Mouse (Mus musculus): ENCODE data around the gene Olfr1047.
"Not testable (repeated sequence)": the region's sequence is repeated elsewhere in the genome, so short reads cannot be mapped to it uniquely, and the experiment has no call there.

Olfr1047 gene

DNA sequence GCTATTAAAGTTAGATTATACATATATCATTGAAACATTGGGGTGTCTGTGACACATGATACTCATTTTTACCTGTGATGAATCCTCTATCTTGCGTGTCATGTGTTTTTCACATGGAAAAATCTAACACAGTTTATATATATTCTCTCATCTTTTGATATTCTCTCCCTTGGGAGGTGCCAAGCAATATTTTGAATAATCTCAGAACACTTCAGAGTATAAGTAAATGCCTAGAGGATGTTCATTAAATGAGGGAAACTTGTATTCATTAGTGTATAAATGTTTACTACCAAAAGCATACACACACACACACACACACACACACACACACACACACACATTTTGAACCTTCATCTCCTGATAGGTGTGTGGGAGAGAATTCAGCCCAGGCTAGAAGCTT is at the start of gene Olfr1047:
TSS of gene Olfr1047 (minus strand) at position 101 of the 400 bp plus-strand sequence.
- no peak for DNase-seq (ENCODE audit: low spot score in 2 of 2)

DNA sequence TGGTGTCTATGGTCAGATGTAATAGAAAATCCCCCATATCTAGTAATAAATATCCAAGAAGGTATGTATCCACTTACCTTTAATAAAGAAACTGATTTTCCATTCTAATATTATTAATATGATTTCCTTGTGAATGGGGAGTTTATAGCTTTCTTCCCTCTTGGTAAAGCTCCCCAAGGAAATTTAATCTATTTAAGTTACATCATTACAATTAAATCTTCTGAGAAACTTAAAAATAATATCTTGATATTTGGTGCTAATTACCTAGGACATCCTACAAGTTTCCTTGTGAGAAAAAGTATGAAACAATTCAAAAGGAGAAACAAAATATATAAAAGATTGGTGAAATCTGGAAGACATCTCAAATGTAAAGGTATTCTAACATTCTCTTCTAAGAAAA is 47.8 kb upstream of the Olfr1047 start, which contains the start of gene Olfr1051:
TSS of gene Olfr1051 (minus strand) at position 101 of the 400 bp plus-strand sequence.
- DNase-seq (ENCODE audit: low spot score in 2 of 2) = not testable (repeated sequence)

DNA sequence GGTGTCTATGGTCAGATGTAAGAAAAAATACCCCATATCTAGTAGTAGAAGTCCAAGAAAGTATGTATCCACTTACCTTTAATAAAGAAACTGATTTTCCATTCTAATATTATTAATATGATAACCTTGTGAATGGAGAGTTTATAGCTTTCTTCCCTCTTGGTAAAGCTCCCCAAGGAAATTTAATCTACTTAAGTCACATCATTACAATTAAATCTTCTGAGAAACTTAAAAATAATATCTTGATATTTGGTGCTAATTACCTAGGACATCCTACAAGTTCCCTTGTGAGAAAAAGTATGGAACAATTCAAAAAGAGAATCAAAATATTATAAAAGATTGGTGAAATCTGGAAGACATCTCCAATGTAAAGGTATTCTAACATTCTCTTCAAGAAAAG is 27.0 kb upstream of the Olfr1047 start, which contains the start of gene Olfr1049:
TSS of gene Olfr1049 (minus strand) at position 101 of the 400 bp plus-strand sequence.
- DNase-seq (ENCODE audit: low spot score in 2 of 2) = not testable (repeated sequence)

DNA sequence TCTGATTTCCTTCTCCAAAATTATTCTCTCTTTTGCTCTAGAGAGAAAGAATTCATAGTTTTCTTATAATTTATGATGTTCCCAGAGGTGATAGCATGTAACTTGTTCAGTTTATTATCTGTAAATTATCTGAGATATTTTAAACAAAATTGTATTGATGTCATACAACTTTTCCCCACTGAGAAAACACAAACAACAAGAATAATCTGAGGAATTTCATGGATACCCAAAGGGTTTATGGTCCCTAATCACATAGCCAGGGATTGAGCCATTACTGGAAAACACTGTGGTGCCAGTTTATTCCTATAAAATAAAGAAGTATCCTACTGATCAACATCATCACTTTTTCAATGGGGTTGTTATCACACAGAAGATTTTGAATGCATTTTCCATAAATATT is 9.0 kb upstream of the Olfr1047 start, which contains the start of gene Olfr1048:
TSS of gene Olfr1048 (minus strand) at position 101 of the 400 bp plus-strand sequence.
- no peak for DNase-seq (ENCODE audit: low spot score in 2 of 2)

DNA sequence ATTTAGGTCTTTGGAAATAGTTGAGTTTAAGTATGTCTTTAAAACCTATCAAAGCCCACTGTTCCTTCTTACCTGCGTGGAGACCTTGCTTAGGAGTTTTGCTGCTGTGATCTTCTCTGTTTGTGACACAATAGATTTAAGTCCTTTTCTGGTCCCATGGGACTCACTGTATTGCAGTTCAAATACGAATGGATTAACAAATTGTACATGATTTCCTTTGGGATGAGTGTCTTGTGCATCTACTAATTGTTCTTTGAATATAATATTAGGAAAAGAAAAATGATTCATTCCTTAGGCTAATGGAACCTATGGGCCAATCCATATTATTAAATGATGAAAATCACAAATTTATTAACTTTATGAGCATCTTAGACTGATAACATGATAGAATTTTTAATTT is 12.0 kb downstream of the Olfr1047 start, which contains the start of gene Olfr1046:
TSS of gene Olfr1046 (minus strand) at position 101 of the 400 bp plus-strand sequence.
- no peak for DNase-seq (ENCODE audit: low spot score in 2 of 2)

DNA sequence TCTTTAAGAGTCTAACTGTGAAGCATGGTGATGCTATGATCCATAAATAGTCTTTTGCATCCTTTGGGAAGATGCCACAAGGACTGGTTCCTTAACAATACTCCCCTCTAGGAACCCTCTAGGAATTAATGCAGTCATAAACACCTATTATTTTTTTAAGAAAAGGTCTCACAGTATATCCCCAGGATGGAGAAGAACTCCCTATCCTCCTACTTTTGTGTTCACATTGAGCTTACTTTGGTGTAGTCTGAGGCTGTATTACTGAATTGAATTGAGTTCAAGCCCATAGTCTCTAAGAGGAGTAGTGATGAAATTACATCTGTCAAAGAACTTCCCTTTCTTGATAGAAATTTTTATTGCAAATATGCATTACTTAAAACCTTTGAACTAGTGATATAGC is 28.3 kb downstream of the Olfr1047 start, which contains the start of gene Olfr1045:
TSS of gene Olfr1045 (minus strand) at position 101 of the 400 bp plus-strand sequence.
- DNase-seq (ENCODE audit: low spot score in 2 of 2) = no peak

DNA sequence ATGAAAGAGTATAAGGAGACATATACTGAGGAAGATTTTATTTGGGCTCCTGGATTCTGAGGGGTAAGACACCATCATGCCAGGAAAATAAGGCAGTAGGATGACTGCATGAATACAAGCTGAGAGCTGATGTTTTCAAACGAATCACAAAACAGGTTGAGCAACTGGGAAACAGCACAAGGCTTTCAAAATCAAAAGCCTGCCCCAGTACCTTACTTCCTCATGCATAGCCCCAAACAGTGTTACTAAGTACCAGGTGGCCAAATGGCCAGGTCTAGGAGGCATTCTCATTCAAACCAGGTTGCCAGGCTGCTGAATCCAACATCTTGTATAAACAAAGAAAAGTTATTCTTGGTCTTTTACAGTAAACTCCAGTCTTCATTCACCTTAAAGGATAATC is 35.3 kb downstream of the Olfr1047 start:
- no peak for DNase-seq (ENCODE audit: low spot score in 2 of 2)

DNA sequence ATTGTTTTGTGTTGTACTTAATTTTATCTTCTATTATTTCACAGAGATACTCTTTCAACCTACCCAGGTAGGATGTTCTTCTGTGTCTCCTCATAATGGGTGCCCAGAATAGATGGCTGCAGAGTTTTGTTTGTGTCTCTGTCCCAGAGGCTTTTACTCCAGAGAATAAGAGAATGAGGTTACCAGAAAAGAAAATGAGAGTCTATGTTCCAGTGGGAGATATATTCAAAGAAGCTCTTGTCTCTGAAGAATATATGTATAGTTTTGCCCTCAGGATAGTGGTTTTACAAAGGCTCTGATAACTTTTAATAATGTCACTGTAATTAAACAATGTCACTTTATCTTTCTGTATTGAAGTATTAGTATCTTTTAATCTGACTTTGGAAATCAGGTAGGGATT is 45.6 kb downstream of the Olfr1047 start, which contains the start of gene Olfr52:
TSS of gene Olfr52 (minus strand) at position 101 of the 400 bp plus-strand sequence.
- no peak for DNase-seq (ENCODE audit: low spot score in 2 of 2)

DNA sequence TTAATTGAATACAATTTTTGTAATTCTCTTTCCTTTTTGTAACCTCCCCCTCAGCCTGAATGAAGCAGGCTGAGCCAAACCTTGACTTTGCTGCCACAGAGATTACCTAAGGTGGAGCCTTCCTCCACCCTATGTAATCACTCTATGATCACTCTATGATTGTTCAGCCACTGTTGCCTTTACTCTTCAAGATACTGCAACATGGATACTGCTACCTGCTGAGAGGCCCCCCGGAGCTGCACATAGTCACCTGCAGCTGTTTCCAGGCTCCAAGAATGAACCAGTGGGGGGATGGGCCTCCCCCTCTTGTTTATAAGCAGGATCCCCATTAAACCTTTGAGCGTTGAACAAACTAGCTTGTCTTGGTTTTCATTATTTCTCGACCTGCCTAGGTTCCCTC is 51.3 kb downstream of the Olfr1047 start:
- no peak for DNase-seq (ENCODE audit: low spot score in 2 of 2)

DNA sequence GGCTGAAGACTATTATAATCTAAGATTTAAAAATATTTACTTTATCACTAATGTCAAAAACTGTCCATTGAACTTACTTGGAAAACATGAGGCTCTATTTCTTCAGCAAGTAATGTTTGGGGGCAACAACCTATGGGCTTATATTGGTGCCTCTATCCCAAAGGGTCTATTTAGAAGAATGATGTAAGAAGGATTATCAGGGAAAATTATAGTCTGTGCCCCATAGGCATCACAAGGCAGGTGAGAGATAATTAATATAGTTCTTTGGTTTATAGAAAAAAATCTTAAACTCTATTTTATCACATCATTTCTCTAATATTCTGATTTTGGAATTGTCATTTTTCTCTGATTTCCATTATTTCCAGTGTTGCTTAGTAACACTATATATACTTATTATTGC is 53.5 kb downstream of the Olfr1047 start, which contains the start of gene Olfr1044:
TSS of gene Olfr1044 (minus strand) at position 101 of the 400 bp plus-strand sequence.
- no peak for DNase-seq (ENCODE audit: low spot score in 2 of 2)
